Mouse (Mus musculus): ENCODE data around the gene Bst2. TPM values are rescaled to one million over a fixed set of nuclear protein-coding genes. Genes with fewer than 3 reads are reported as not detected.
A peak's percentile ranks its signal among the peaks of the same experiment; 100 is the strongest.
"Not testable (repeated sequence)": the region's sequence is repeated elsewhere in the genome, so short reads cannot be mapped to it uniquely, and the experiment has no call there.

Gene Bst2
- polyA plus RNA-seq, 1 experiment from 2014 or later = 7.2 TPM

DNA sequence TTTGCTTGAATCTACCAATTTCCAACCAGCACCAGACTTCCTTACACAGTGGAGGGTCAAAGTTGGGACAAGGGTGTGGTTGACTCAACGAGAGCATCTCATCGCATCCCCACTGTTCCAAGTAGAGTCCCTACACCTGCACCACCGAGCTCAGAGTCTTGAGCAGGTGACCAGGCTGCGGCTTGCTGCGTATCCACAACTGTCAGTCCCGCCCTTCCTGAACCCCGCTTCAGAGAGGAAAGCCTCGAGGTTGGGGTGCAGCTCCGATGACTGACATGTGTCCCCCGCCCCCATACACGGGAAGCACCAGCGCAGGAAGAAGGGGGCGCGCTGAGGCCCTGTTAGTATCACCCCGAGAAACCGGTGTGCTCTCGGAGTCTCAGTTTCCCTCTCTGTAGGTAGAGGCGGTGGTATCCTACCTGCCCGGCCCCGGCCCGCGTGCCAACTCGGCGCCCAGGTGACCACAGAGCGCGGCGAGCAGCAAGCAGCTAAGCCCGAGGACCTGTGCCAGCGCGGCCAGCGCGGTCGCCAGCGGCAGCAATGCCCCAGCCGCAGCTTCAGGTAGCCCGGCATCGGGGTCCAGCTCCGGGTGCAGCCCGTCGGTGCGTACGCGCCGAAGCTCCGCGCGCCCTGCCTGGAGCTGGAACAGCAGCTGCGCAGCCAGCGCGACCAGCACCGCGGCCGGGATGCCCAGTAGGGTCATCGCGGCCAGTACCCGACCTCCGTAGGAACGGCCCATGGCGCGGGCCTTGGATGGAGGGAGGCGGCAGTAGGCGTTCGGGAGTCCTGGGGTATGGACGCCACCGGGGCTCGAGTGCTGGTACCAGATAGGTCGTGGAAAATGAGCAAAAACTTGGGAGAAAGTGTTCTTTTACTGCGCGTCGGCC is 21.1 kb upstream of the Bst2 start, which contains the start of gene Tmem221:
Gene Tmem221 (minus strand): TSS at position 801 of the 887 bp plus-strand sequence.
- no peaks in the 10 kb centered on the region for H3K36me3 ChIP-seq (replicated peaks)
- H3K4me1 ChIP-seq = peaks cover 31% of the 10 kb centered on the region
- H3K27me3 ChIP-seq (replicated peaks; ENCODE audit: low read depth, poor library complexity, severe bottlenecking) = peaks cover 87% of the 10 kb centered on the region
- H3K27ac ChIP-seq (replicated peaks) = peak within 1 kb of the TSS; percentile 2; the same call in 1 of the 2 replicates
- no peak for DNase-seq (ENCODE audit: low spot score)
- no peaks in the 10 kb centered on the region for H3K9me3 ChIP-seq
- 4% methylated on average over 70 of the region's 70 CpGs for WGBS
- peak within 1 kb of the TSS; percentile 58 for H3K4me3 ChIP-seq

DNA sequence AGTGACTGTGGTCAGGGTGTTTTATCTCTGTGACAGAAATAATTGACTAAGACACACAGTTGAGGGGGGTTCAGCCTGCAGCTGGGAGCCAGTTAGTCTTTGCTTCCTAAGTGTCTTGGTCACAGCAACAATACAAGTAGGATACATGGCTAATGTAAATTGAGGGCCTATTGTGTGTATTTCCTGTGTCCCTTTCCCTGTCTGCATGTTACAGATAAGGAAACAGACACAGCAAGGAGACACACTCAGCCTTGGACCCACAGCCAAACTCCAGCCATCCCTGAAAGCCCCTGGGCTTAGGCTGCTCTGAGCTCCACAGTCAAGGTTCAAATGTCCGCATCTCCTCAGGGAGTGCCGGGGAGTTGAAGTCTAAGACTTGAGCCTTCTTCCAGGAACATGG is 17.4 kb upstream of the Bst2 start:
- no peak overlapping the region for H3K4me3 ChIP-seq
- H3K27ac ChIP-seq (replicated peaks) = no peak overlapping the region
- no peak for DNase-seq (ENCODE audit: low spot score)
- H3K36me3 ChIP-seq (replicated peaks) = no peaks in the 10 kb centered on the region
- no peaks in the 10 kb centered on the region for H3K9me3 ChIP-seq
- peaks cover 51% of the 10 kb centered on the region for H3K27me3 ChIP-seq (replicated peaks; ENCODE audit: low read depth, poor library complexity, severe bottlenecking)
- H3K4me1 ChIP-seq = peaks cover 31% of the 10 kb centered on the region
- WGBS = 77% methylated on average over 2 of the region's 2 CpGs

DNA sequence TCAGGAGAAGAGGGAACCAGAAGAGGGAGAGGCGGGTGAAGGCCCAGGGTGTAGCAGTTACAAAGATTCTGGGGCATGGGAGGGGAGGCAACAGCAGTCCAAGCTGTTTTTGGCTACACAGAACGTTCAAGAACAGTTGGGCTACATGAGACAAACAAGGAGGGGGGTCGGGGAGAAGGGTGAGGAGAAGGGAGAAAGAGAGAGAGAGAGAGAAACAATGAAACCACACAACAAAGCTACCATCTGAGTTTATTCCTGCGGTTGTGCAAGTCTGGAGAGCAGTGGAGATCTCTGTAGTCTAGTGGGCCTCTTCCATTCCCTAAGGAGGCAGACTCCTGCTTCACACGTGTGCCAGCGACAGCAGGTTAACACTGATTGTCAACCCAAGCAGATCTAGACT is 16.7 kb upstream of the Bst2 start:
- H3K4me3 ChIP-seq = no peak overlapping the region
- peaks cover 44% of the 10 kb centered on the region for H3K27me3 ChIP-seq (replicated peaks; ENCODE audit: low read depth, poor library complexity, severe bottlenecking)
- H3K27ac ChIP-seq (replicated peaks) = no peak overlapping the region
- H3K4me1 ChIP-seq = peaks cover 28% of the 10 kb centered on the region
- no peaks in the 10 kb centered on the region; the same call in 1 of the 2 replicates for H3K36me3 ChIP-seq (replicated peaks)
- no peaks in the 10 kb centered on the region for H3K9me3 ChIP-seq
- 77% methylated on average over 6 of the region's 6 CpGs for WGBS
- DNase-seq (ENCODE audit: low spot score) = no peak

GRCm38 (mm10) chr8:71552770-71553169 is 15.5 kb upstream of the Bst2 start:
- peaks cover 17% of the 10 kb centered on the region for H3K4me1 ChIP-seq
- no peaks in the 10 kb centered on the region for H3K9me3 ChIP-seq
- no peak overlapping the region for H3K27ac ChIP-seq (replicated peaks)
- WGBS = 53% methylated on average over 6 of the region's 6 CpGs
- no peak overlapping the region for H3K4me3 ChIP-seq
- DNase-seq (ENCODE audit: low spot score) = peak; percentile 37
- H3K27me3 ChIP-seq (replicated peaks; ENCODE audit: low read depth, poor library complexity, severe bottlenecking) = peaks cover 32% of the 10 kb centered on the region
- peaks cover 10% of the 10 kb centered on the region for H3K36me3 ChIP-seq (replicated peaks)

GRCm38 (mm10) chr8:71550754-71551153 is 13.5 kb upstream of the Bst2 start:
- H3K27ac ChIP-seq (replicated peaks) = no peak overlapping the region
- H3K4me3 ChIP-seq = no peak overlapping the region
- no peaks in the 10 kb centered on the region for H3K9me3 ChIP-seq
- no peak for DNase-seq (ENCODE audit: low spot score)
- peaks cover 29% of the 10 kb centered on the region for H3K36me3 ChIP-seq (replicated peaks)
- H3K27me3 ChIP-seq (replicated peaks; ENCODE audit: low read depth, poor library complexity, severe bottlenecking) = peaks cover 12% of the 10 kb centered on the region
- H3K4me1 ChIP-seq = peaks cover 17% of the 10 kb centered on the region
- WGBS = 77% methylated on average over 7 of the region's 7 CpGs

DNA sequence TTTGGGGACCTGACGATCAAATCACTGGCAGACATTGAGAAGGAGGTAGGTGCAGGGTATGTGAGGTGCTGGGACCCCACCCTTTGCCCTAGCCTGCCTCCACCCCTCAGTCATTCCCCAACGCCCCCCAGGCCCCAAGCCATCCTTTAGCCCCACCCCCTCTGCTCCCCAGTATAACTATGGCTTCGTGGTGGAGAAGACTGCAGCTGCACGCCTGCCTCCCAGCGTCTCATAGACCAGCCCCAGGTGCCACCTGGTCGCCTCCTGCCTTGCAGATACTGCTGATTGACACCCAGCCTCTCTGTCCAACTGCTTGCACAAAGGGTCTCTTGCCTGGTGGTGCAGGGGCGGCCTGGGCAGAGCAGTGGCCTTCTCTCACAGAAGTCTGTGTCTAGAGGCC is 10.3 kb upstream of the Bst2 start:
- no peak overlapping the region for H3K4me3 ChIP-seq
- no peaks in the 10 kb centered on the region for H3K9me3 ChIP-seq
- H3K27me3 ChIP-seq (replicated peaks; ENCODE audit: low read depth, poor library complexity, severe bottlenecking) = no peaks in the 10 kb centered on the region
- peaks cover 37% of the 10 kb centered on the region for H3K36me3 ChIP-seq (replicated peaks)
- no peak for DNase-seq (ENCODE audit: low spot score)
- H3K4me1 ChIP-seq = peaks cover 18% of the 10 kb centered on the region
- 89% methylated on average over 7 of the region's 7 CpGs for WGBS
- no peak overlapping the region for H3K27ac ChIP-seq (replicated peaks)

DNA sequence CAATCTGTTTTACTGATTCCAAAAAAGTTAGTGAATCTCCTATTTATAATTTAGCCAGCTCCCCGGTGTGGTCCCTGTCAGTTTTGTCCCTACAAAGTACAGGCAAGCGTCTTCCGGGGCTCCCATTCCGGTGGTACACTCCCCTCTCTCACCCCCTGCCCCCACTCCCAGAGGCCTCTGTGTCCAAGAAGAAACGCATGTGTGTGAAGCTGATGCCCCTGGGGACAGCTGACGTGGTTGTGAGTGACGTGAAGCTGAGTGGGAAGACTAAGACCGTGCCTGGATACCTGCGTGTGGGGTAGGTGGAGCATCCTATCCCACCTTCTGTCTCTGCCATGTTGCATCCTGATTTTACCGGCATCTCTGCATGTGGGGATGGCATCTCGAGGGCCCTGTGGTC is 7.8 kb upstream of the Bst2 start:
- Histone ChIP-seq H3K27me3 (replicated peaks; ENCODE audit: low read depth, poor library complexity, severe bottlenecking) (0 out of 2 replicates have a peak, but pooled peaks cover under 1% of the 10 kb centered on the region), H3K27ac (replicated peaks) (no peak overlapping the region), H3K36me3 (replicated peaks) (peaks cover 37% of the 10 kb centered on the region), H3K4me1 (peaks cover 13% of the 10 kb centered on the region), H3K9me3 (no peaks in the 10 kb centered on the region), H3K4me3 (no peak overlapping the region)
- 93% methylated on average over 11 of the region's 11 CpGs for WGBS
- no peak for DNase-seq (ENCODE audit: low spot score)

GRCm38 (mm10) chr8:71543755-71544154 is 6.5 kb upstream of the Bst2 start:
- H3K27ac ChIP-seq (replicated peaks) = no peak overlapping the region
- 88% methylated on average over 9 of the region's 9 CpGs for WGBS
- H3K27me3 ChIP-seq (replicated peaks; ENCODE audit: low read depth, poor library complexity, severe bottlenecking) = peaks cover 8% of the 10 kb centered on the region
- peaks cover 36% of the 10 kb centered on the region for H3K36me3 ChIP-seq (replicated peaks)
- no peaks in the 10 kb centered on the region for H3K9me3 ChIP-seq
- DNase-seq (ENCODE audit: low spot score) = no peak
- H3K4me3 ChIP-seq = peak overlapping the region; percentile 84
- peaks cover 13% of the 10 kb centered on the region for H3K4me1 ChIP-seq

GRCm38 (mm10) chr8:71542632-71543343 is 5.5 kb upstream of the Bst2 start, which contains the start of gene Mvb12a:
Gene Mvb12a (plus strand): TSS chr8:71542922.
- peak within 1 kb of the TSS; percentile 82 for H3K27ac ChIP-seq (replicated peaks)
- peaks cover 27% of the 10 kb centered on the region for H3K36me3 ChIP-seq (replicated peaks)
- H3K9me3 ChIP-seq = no peaks in the 10 kb centered on the region
- DNase-seq (ENCODE audit: low spot score) = peak; percentile 96
- peak within 1 kb of the TSS; percentile 84 for H3K4me3 ChIP-seq
- under 1% methylated on average over 55 of the region's 55 CpGs for WGBS
- peaks cover 17% of the 10 kb centered on the region for H3K4me1 ChIP-seq
- H3K27me3 ChIP-seq (replicated peaks; ENCODE audit: low read depth, poor library complexity, severe bottlenecking) = peaks cover 17% of the 10 kb centered on the region

DNA sequence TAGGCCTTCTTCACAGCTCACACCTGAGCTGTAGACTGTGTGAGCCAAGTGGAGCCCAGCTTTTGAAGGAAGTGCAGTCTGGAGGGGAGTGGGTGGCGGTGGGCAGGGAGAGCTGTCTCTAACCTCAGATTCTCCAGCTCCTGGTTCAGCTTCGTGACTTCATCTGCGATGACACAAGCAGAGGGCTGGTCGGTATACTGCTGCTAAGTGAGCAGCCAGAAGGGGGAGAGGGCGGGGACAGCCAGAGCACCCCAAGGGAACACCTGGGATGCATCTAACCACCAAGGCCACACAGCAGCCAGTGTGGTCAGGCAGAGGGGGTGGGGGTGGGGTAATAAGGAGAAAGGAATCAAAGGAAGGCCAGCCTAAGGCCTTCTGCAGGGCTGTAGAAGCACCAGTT is 1.6 kb downstream of the Bst2 start:
- DNase-seq (ENCODE audit: low spot score) = no peak
- H3K27ac ChIP-seq (replicated peaks) = no peak overlapping the region
- no peaks in the 10 kb centered on the region for H3K9me3 ChIP-seq
- H3K27me3 ChIP-seq (replicated peaks; ENCODE audit: low read depth, poor library complexity, severe bottlenecking) = peaks cover 53% of the 10 kb centered on the region
- H3K4me3 ChIP-seq = no peak overlapping the region
- 57% methylated on average over 5 of the region's 5 CpGs for WGBS
- H3K4me1 ChIP-seq = peaks cover 22% of the 10 kb centered on the region
- H3K36me3 ChIP-seq (replicated peaks) = no peaks in the 10 kb centered on the region

GRCm38 (mm10) chr8:71534263-71534810 is 2.9 kb downstream of the Bst2 start:
- peaks cover 22% of the 10 kb centered on the region for H3K4me1 ChIP-seq

DNA sequence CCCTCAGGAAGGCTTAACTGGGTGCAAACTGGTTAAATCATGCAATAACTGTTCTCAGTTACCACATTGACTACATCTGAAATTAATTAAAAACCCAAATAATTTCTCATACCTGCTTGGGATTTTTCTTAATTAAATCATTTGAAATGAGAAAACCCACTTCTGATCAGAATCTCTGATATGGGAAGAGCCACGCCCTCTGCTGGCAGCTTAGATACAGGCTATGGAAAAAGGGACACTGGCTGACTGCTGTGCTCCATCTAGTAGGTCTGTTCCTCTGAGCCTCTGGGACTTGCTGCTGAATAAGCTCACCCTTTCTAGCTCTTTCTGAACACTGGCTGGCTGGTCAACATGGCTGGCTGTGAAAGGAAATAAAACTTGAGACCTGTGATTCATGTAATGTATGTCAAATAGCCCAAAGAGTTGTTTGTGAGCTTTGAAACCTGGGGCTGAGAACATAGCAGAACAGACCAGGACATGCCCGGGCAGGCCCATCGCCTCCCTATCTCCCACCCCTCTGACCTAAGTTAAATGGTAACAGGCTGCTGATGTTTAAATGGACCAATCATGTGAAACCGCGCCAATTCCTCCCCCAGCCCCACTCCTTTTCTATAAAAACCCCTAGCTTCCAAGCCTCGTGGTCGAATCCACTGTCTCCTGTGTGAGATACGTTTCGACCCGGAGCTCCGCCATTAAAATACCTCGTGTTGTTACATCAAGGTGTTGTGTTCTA is 6.4 kb downstream of the Bst2 start:
- DNase-seq (ENCODE audit: low spot score); H3K36me3 ChIP-seq (replicated peaks); H3K4me3 ChIP-seq; H3K27ac ChIP-seq (replicated peaks); H3K9me3 ChIP-seq: not testable (repeated sequence)
- 72% methylated on average over 8 of the region's 12 CpGs for WGBS
- H3K27me3 ChIP-seq (replicated peaks; ENCODE audit: low read depth, poor library complexity, severe bottlenecking) = peaks cover 47% of the 10 kb centered on the region
- H3K4me1 ChIP-seq = peaks cover 22% of the 10 kb centered on the region

More at GRCm38 (mm10) chr8:71534263-71534810, 2.9 kb downstream of the Bst2 start:
- Histone ChIP-seq H3K4me3 (no peak overlapping the region), H3K27ac (replicated peaks) (no peak overlapping the region), H3K27me3 (replicated peaks; ENCODE audit: low read depth, poor library complexity, severe bottlenecking) (peaks cover 48% of the 10 kb centered on the region), H3K9me3 (no peaks in the 10 kb centered on the region), H3K36me3 (replicated peaks) (no peaks in the 10 kb centered on the region)
- WGBS = 37% methylated on average over 3 of the region's 3 CpGs
- DNase-seq (ENCODE audit: low spot score) = no peak

Data from embryonic facial prominence, embryonic 10.5 days (tissue).